Mouse (Mus musculus): ENCODE measurements around the gene Gpr18.

DNA sequence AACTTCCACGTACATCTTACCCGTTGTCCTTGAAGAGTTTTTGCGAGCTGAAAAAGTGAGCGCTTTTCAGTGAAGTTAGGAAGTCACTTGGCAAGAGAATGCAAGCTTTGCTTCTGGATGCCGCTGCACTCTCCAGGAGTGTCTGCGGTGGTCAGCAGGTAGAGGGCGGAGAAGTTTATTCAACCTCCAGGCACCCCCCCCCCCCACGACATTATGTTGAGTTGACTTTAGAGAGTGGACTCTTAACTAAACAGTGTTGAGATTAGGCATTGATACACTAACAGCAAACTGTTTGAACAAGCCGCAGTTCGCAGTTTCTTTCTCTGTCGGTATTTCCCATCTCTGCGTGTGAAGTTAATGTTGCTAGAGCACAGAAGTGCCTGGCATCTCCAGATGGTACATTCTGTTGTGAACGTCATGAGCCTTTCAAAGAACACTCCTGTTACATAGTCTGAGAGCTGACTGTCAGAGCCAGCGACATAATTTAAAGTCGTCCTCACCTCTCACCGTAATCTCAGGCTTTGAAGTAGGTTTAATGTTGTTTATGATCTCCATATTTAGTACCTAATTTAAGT is 36.2 kb downstream of the Gpr18 start:
- TF ChIP-seq CTCF (IDR thresholded peaks at IDR 0.05; ENCODE audit: insufficient read depth, low read length) (no peak), POLR2A (IDR thresholded peaks at IDR 0.05; ENCODE audit: borderline replicate concordance, extremely low read depth, low read depth, low read length) (no peak)
